Mouse (Mus musculus) kidney, embryonic 16.5 days (tissue): Measurements from ENCODE around the gene Acly. TPM values are rescaled to one million over a fixed set of nuclear protein-coding genes. Genes with fewer than 3 reads are reported as not detected.

Source experiments
- ATAC-seq: fragments of 200-750 bp; cut with Nextera tagmentation; 2 replicates; pipeline ENCODE4 v1.8.0; 2017; ENCODE audit warnings: moderate TSS enrichment; ENCODE audit not compliant: low FRiP score, low TSS enrichment
- H3K27ac ChIP-seq: fragments of 300-500 bp; sonication (generic); 2 replicates; pipeline ENCODE4 v1.5.1; 2014; ENCODE audit warnings: low read length
- H3K27me3 ChIP-seq: fragments of 300-500 bp; sonication (generic); 2 replicates; pipeline ENCODE4 v1.6.1; 2014; ENCODE audit warnings: low read length, control low read depth, mixed read lengths; ENCODE audit not compliant: insufficient read depth
- H3K36me3 ChIP-seq: fragments of 300-500 bp; sonication (generic); 2 replicates; pipeline ENCODE4 v1.6.1; 2014; ENCODE audit warnings: low read length, control low read depth, mixed read lengths; ENCODE audit not compliant: insufficient read depth
- H3K4me1 ChIP-seq: fragments of 300-500 bp; sonication (generic); 2 replicates; pipeline ENCODE4 v1.6.1; 2014; ENCODE audit warnings: low read length, control low read depth, mixed read lengths; ENCODE audit not compliant: insufficient read depth
- H3K4me2 ChIP-seq: fragments of 300-500 bp; sonication (generic); replicated peaks from 2 replicates; pipeline ENCODE4 v1.6.1; 2014; ENCODE audit warnings: low read depth, low read length
- H3K4me3 ChIP-seq: fragments of 300-500 bp; sonication (generic); 2 replicates; pipeline ENCODE4 v1.5.1; 2014; ENCODE audit warnings: mild to moderate bottlenecking, low read length
- H3K9ac ChIP-seq: fragments of 300-500 bp; sonication (generic); replicated peaks from 2 replicates; pipeline ENCODE4 v1.6.1; 2014; ENCODE audit warnings: low read length
- H3K9me3 ChIP-seq: fragments of 300-500 bp; sonication (generic); 2 replicates; pipeline ENCODE4 v1.6.1; 2016; ENCODE audit warnings: low read length, control low read depth
- WGBS: fragments of 180-500 bp; shearing (Covaris S2); extraction: QIAGEN DNeasy Blood & Tissue Kit; methylation state at CpG from one replicate; pipeline ENCODE4 v1.1.7; 2014; 5-methylcytosine and 5-hydroxymethylcytosine counted together
- polyA plus RNA-seq: library from polyadenylated mRNA; unstranded; fragments of >200 nt; fragmentation: Nextera tagmentation; extraction: Ambion mirVana; gene quantifications from 2 replicates; pipeline ENCODE4 v1.2.1, GENCODE M21; 2015

Gene Acly
- polyA plus RNA-seq, 1 experiment from 2014 or later, result 173 TPM

GRCm38 (mm10) chr11:100518188-100518591 lies 9.6 kb downstream of the Acly start:
- peaks cover 20% of the 10 kb centered on the region for H3K4me1 ChIP-seq
- H3K9ac ChIP-seq, result no peak overlapping the region
- H3K27me3 ChIP-seq, result no peaks in the 10 kb centered on the region
- peak overlapping the region; percentile 75 for H3K27ac ChIP-seq
- peaks cover 67% of the 10 kb centered on the region for H3K36me3 ChIP-seq
- H3K4me3 ChIP-seq, result no peak overlapping the region
- no peaks in the 10 kb centered on the region for H3K9me3 ChIP-seq
- ATAC-seq, result peak; percentile 72
- 39% methylated on average over 5 of the region's 5 CpGs for WGBS
- no peak overlapping the region for H3K4me2 ChIP-seq

- no peak overlapping the region for H3K27ac ChIP-seq
- whole genome bisulfite sequencing, result 49% methylated on average over 9 of the region's 9 CpGs
These were observed 11.5 kb downstream of the Acly start for GRCm38 (mm10) chr11:100516291-100516690.

GRCm38 (mm10) chr11:100515789-100516188 lies 12.0 kb downstream of the Acly start:
- ATAC-seq, result no peak
- peaks cover 62% of the 10 kb centered on the region for H3K36me3 ChIP-seq
- H3K4me2 ChIP-seq, result no peak overlapping the region
- H3K27ac ChIP-seq, result no peak overlapping the region
- no peaks in the 10 kb centered on the region for H3K9me3 ChIP-seq
- H3K4me3 ChIP-seq, result no peak overlapping the region
- H3K9ac ChIP-seq, result no peak overlapping the region
- peaks cover 20% of the 10 kb centered on the region for H3K4me1 ChIP-seq
- H3K27me3 ChIP-seq, result no peaks in the 10 kb centered on the region
- WGBS, result 92% methylated on average over 9 of the region's 9 CpGs

More at GRCm38 (mm10) chr11:100516291-100516690, 11.5 kb downstream of the Acly start:
- Histone ChIP-seq H3K4me2 (no peak overlapping the region), H3K9ac (no peak overlapping the region), H3K27me3 (no peaks in the 10 kb centered on the region), H3K36me3 (peaks cover 59% of the 10 kb centered on the region), H3K4me3 (no peak overlapping the region), H3K4me1 (peaks cover 20% of the 10 kb centered on the region), H3K9me3 (no peaks in the 10 kb centered on the region)
- ATAC-seq, result no peak

DNA sequence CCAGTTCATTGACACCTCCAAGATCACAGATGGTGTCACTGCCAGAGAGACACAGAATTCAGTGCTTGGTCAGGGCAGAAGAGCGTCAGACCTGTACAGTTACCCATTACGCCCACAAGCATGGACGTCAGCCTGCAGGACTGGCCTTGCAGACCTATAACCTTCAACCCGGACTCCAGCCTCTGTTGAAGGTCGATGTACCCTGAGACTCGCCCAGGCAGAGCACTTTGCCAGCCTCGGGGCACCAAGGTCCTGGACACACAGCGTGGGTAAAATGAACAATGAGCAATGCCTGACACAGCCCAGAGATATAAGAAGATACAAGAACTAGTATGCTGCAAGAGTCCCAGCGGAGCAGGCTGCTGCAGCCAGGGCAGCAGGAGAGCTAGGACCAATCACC lies 12.7 kb downstream of the Acly start:
- Histone ChIP-seq H3K27me3 (no peaks in the 10 kb centered on the region), H3K9me3 (no peaks in the 10 kb centered on the region), H3K4me3 (no peak overlapping the region), H3K4me1 (peaks cover 13% of the 10 kb centered on the region), H3K36me3 (peaks cover 59% of the 10 kb centered on the region), H3K4me2 (no peak overlapping the region), H3K27ac (no peak overlapping the region), H3K9ac (no peak overlapping the region)
- no peak for ATAC-seq
- WGBS, result 89% methylated on average over 9 of the region's 9 CpGs

DNA sequence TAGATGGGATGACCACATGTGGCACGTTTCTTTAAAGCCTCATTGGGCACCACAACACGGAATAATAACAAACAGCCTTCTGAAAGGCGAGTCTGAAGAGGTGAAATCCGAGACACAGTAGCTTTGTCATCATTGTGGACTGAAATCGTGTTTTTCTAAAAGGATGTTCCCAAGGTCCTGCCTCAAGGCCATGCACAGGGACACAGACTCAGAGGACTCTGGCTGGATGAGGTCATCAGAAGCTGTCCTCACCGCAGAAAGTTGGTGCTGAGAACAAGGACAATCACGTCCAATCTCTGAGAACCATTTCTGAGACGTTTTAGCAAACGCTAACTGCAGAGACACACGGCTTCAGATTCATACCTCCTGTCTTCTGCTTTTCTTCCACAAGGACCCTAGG lies 14.1 kb downstream of the Acly start:
- Histone ChIP-seq H3K4me3 (no peak overlapping the region), H3K9me3 (no peaks in the 10 kb centered on the region), H3K27ac (no peak overlapping the region), H3K4me2 (no peak overlapping the region), H3K4me1 (0 out of 2 replicates have a peak, but pooled peaks cover 3% of the 10 kb centered on the region), H3K36me3 (peaks cover 56% of the 10 kb centered on the region), H3K27me3 (no peaks in the 10 kb centered on the region), H3K9ac (no peak overlapping the region)
- no peak for ATAC-seq
- 70% methylated on average over 10 of the region's 10 CpGs for WGBS

DNA sequence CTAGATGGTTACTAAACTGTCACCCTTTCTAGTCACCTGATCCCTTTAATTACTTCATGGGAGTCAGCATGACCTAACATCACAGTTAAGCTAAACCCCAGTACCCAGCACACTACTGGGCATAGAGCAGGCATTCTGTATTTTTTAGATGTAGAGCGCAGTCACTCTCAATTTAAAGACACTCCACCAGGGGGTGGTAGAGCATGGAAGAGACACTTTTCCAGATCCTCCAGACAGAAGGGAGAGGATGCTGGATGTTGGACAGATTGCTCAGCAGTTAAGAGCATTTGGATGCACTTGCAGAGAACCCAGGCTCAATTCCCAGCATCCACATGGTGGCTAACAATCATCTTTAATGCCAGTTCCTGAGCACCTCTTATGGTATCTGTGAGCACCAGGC lies 15.4 kb downstream of the Acly start:
- no peak overlapping the region for H3K9ac ChIP-seq
- no peaks in the 10 kb centered on the region for H3K9me3 ChIP-seq
- H3K36me3 ChIP-seq, result peaks cover 58% of the 10 kb centered on the region
- no peak for ATAC-seq
- H3K27ac ChIP-seq, result no peak overlapping the region
- no peak overlapping the region for H3K4me3 ChIP-seq
- 0 out of 2 replicates have a peak, but pooled peaks cover under 1% of the 10 kb centered on the region for H3K4me1 ChIP-seq
- no peak overlapping the region for H3K4me2 ChIP-seq
- no peaks in the 10 kb centered on the region for H3K27me3 ChIP-seq
- 83% methylated on average over 1 of the region's 1 CpGs for WGBS

DNA sequence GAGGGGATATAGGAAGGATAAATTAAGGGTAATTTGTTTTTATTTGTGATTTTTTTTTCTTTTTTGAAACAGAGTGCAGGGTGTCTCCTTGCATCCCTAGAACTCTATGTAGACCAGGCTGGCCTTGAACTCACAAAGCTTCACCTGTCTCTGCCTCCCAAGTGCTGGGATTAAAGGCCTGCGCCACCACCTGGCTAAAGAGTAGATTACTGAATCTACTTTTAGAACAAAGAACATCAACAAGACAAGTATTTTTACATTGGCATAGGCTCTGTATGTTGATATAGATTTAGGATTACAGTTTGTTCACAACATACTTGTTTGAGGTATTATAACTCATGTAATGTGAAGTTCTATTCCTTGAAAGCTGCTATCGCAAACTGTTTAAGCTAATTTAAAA lies 17.2 kb downstream of the Acly start:
- Histone ChIP-seq H3K36me3 (peaks cover 53% of the 10 kb centered on the region), H3K4me1 (no peaks in the 10 kb centered on the region), H3K9ac (no peak overlapping the region), H3K9me3 (no peaks in the 10 kb centered on the region), H3K4me2 (no peak overlapping the region), H3K27me3 (no peaks in the 10 kb centered on the region), H3K4me3 (no peak overlapping the region), H3K27ac (no peak overlapping the region)
- 98% methylated on average over 2 of the region's 2 CpGs for WGBS
- no peak for ATAC-seq

DNA sequence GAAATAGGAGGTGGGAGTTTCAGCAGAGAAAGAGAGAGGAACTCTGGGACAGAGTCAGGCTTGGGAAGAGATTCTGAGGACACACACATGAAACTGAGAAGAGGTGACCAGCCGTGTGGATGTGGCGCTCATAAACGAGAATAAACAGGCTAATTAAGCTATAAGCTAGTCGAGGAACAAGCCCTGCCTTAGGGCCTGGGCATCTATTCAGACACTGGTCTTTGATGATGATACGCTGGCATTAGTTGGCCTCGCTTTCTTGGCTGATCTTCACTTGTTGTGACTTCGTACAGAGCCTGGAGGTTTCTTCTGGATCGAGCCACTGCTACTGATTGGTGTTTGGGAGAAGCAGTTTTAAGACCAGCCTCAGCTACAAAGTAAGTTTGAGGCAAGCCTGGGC lies 21.8 kb downstream of the Acly start:
- no peak for ATAC-seq
- H3K36me3 ChIP-seq, result peaks cover 52% of the 10 kb centered on the region
- no peak overlapping the region for H3K27ac ChIP-seq
- H3K4me2 ChIP-seq, result no peak overlapping the region
- no peaks in the 10 kb centered on the region for H3K4me1 ChIP-seq
- H3K4me3 ChIP-seq, result no peak overlapping the region
- no peak overlapping the region for H3K9ac ChIP-seq
- H3K9me3 ChIP-seq, result no peaks in the 10 kb centered on the region
- WGBS, result 91% methylated on average over 8 of the region's 8 CpGs
- no peaks in the 10 kb centered on the region for H3K27me3 ChIP-seq

- no peak overlapping the region for H3K4me3 ChIP-seq
- no peak overlapping the region for H3K4me2 ChIP-seq
- H3K36me3 ChIP-seq, result peaks cover 51% of the 10 kb centered on the region
- ATAC-seq, result no peak
- no peaks in the 10 kb centered on the region for H3K4me1 ChIP-seq
- WGBS, result 93% methylated on average over 12 of the region's 12 CpGs
- no peak overlapping the region for H3K27ac ChIP-seq
- H3K27me3 ChIP-seq, result no peaks in the 10 kb centered on the region
- no peaks in the 10 kb centered on the region for H3K9me3 ChIP-seq
- no peak overlapping the region for H3K9ac ChIP-seq
These were observed 22.7 kb downstream of the Acly start for GRCm38 (mm10) chr11:100504990-100505660.

GRCm38 (mm10) chr11:100501321-100501720 lies 26.5 kb downstream of the Acly start:
- H3K4me3 ChIP-seq, result no peak overlapping the region
- no peak overlapping the region for H3K4me2 ChIP-seq
- 57% methylated on average over 6 of the region's 6 CpGs for WGBS
- H3K9ac ChIP-seq, result no peak overlapping the region
- peaks cover 69% of the 10 kb centered on the region for H3K36me3 ChIP-seq
- no peaks in the 10 kb centered on the region for H3K9me3 ChIP-seq
- no peaks in the 10 kb centered on the region for H3K4me1 ChIP-seq
- no peaks in the 10 kb centered on the region for H3K27me3 ChIP-seq
- H3K27ac ChIP-seq, result no peak overlapping the region
- no peak for ATAC-seq
